In the genomic region with DNA sequence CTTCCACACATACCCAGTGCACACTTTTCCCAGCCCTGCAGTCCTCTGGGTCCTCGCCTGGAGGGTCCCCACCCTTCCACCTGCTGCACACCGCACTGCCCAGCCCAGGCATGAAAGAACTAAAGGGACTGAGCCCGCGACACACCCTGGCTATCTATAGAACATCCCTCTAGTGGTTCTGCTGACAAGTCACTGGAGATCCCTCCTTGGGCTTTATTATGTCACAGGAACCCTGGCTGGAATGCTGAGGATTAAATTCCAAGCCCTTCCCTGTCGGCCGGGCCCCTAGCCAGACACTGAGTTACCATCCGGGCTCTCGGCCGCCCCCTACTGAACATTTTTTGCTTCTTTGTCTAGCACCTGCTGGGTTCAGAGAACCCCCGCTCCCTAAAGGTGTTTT, we compare ENCODE assay signal across 8 mouse cellular contexts.
DNase-seq lines count a peak whose midpoint lies in the region; ATAC-seq and TF ChIP-seq lines count a peak whose summit lies in the region.

No protein-coding gene starts in this region.

- H3K9ac ChIP-seq in kidney, postnatal 0 days (ENCODE audit: low read depth, low read length): no peak overlapping the region
- H3K9ac ChIP-seq in midbrain, postnatal 0 days (replicated peaks; ENCODE audit: low read length, poor library complexity, severe bottlenecking): no peak overlapping the region

- no peak overlapping the region for H3K27ac ChIP-seq in kidney, postnatal 0 days
- H3K27ac ChIP-seq in midbrain, postnatal 0 days (ENCODE audit: low read depth, low read length): no peak overlapping the region

- H3K4me1 ChIP-seq in kidney, postnatal 0 days (replicated peaks; ENCODE audit: insufficient read depth, low read length): no peaks in the 10 kb centered on the region
- H3K4me1 ChIP-seq in midbrain, postnatal 0 days (ENCODE audit: insufficient read depth, low read length): no peaks in the 10 kb centered on the region

- H3K4me2 ChIP-seq in kidney, postnatal 0 days (ENCODE audit: low read length): no peak overlapping the region
- no peak overlapping the region for H3K4me2 ChIP-seq in midbrain, postnatal 0 days (ENCODE audit: low read depth, low read length, poor library complexity, severe bottlenecking)

- TF ChIP-seq CTCF in kidney, postnatal 0 days (IDR thresholded peaks at IDR 0.05; ENCODE audit: low read depth): peak; percentile 43; the same call in 1 of the 2 replicates
- peak; percentile 30 for TF ChIP-seq CTCF in midbrain, postnatal 0 days (IDR thresholded peaks at IDR 0.05)

- H3K36me3 ChIP-seq in kidney, postnatal 0 days (ENCODE audit: insufficient read depth, low read length): no peaks in the 10 kb centered on the region
- H3K36me3 ChIP-seq in midbrain, postnatal 0 days (ENCODE audit: insufficient read depth, low read length): no peaks in the 10 kb centered on the region

- DNase-seq in adrenal gland, adult (ENCODE audit: inconsistent age in 2 of 2, low spot score in 1 of 2): peak; percentile 9 to 60
- DNase-seq in adrenal gland, postnatal 4 days (ENCODE audit: low spot score in 2 of 2): no peak
- peak; percentile 32 for DNase-seq in right cerebral cortex, postnatal 14 days
- no peak for DNase-seq in right cerebral cortex, postnatal 36 days (ENCODE audit: low spot score in 2 of 2)
- peak; percentile 72 for DNase-seq in gastrocnemius, postnatal 25 days
- DNase-seq in kidney, postnatal 0 days (ENCODE audit: low spot score): peak; percentile 56
- DNase-seq in midbrain, postnatal 0 days (ENCODE audit: low spot score): no peak

- no peaks in the 10 kb centered on the region for H3K27me3 ChIP-seq in kidney, postnatal 0 days (ENCODE audit: insufficient read depth, low read length)
- no peaks in the 10 kb centered on the region for H3K27me3 ChIP-seq in midbrain, postnatal 0 days (ENCODE audit: insufficient read depth, low read length)

- 44% methylated on average over 10 of the region's 10 CpGs for WGBS in kidney, postnatal 0 days
- 36% methylated on average over 10 of the region's 10 CpGs for WGBS in midbrain, postnatal 0 days

- H3K4me3 ChIP-seq in kidney, postnatal 0 days (replicated peaks; ENCODE audit: low read depth, low read length): no peak overlapping the region
- no peak overlapping the region for H3K4me3 ChIP-seq in midbrain, postnatal 0 days (ENCODE audit: low read depth, low read length)

- ATAC-seq in kidney, postnatal 0 days (replicated peaks; ENCODE audit: low FRiP score, low read depth): no peak
- ATAC-seq in midbrain, postnatal 0 days (ENCODE audit: low FRiP score): no peak
- no peak for ATAC-seq in activated CD4-positive, CD25-positive, alpha-beta regulatory T cell, adult 4 months

- H3K9me3 ChIP-seq in kidney, postnatal 0 days (replicated peaks; ENCODE audit: low read length): no peaks in the 10 kb centered on the region
- H3K9me3 ChIP-seq in midbrain, postnatal 0 days (ENCODE audit: low read length): no peaks in the 10 kb centered on the region

Comparison
In these comparisons a context has a peak if more than half of its experiments do, and no peak if none do; other contexts are left out.
1. DNase-seq: peak in adrenal gland, adult (2 of 2), right cerebral cortex, postnatal 14 days (single experiment), gastrocnemius, postnatal 25 days (single experiment) and kidney, postnatal 0 days (single experiment); none in adrenal gland, postnatal 4 days (0 of 2), right cerebral cortex, postnatal 36 days (0 of 2) and midbrain, postnatal 0 days (single experiment).